Mouse (Mus musculus) embryo, embryonic 9.5 days (tissue): ENCODE results near the gene Taco1.

Experiments used
- DNase-seq: peaks from one replicate; pipeline ENCODE4 v3.0.0-alpha.2; 2017; ENCODE audit errors: extremely low spot score

The Taco1 gene

GRCm38 (mm10) chr11:106061311-106061710 is 4.5 kb upstream of the Taco1 start:
- DNase-seq, result no peak

DNA sequence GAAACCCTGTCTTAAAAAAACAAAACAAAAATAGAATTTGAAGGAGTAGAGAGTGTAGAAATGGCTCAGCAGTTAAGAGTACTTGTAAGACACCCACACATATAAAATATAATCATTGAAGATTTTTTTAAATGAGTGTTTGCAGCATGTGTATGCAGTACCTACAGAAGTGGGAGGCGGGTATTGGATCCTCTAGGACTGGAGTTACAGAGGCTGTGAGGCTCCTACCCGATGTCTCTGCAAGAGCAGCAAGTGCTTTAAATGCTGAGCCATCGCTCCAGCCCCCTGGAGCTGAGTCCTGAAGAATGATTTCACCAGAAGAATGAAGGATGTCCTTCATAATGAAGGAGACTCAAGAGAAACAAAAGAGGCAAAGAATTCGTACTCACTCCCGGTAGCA is 2.1 kb upstream of the Taco1 start:
- no peak for DNase-seq

DNA sequence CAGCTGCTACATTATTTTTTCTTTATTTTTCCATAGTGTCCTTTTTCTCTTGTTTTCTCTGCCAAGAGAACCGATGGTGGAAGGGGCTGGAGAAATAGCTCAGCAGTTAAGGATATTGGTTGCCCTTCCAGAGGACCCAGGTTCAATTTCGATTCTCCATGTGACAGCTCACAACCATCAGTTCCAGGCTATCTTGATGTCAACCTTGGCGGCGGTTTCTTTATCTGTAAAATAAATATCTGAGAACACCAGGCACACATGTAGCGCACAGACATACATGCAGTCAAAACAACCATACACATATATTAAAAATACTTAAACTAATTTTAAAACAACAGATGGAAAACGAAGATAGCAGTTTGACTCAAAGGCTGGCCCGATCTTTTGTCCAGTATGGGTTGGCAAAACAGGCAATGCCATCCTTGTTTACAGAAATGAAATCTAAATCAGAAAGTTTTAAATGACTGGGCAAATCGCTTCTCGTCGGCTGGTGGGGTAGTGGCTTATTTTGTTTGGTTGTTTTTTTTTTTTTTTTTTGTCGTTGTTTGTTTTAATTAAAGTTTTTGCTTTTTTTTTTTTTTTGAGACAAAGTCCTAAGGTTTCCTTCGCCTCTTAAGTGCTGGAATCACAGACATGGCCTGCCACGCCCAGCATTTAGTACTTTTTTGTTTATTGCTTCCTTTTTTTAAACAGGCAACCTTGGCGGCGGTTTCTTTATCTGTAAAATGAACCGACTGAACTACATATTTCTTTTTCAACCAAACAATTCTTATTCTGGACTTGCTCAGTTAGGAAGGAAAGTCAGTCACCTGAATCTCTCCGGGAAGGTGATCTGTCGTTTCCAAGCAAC is 563 bp upstream of the Taco1 start:
- no peak for DNase-seq

DNA sequence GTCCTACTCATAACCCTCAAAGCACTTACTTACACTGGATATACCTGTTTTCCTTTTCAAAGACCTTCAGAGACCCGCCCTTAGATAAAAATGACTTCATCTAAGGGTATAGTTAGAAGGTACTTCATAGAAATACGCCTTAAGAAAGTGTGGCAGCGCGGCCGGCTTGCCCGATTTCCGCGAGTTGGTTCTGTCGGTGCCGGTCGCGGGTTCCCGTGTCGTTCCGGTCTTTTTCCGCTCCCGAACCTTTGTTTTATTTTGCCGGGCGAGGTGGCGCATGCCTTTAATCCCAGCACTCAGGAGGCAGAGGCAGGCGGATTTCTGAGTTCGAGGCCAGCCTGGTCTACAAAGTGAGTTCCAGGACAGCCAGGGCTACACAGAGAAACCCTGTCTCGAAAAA is 755 bp downstream of the Taco1 start:
- peak; percentile 65 for DNase-seq

GRCm38 (mm10) chr11:106073774-106074173 is 7.9 kb downstream of the Taco1 start:
- DNase-seq, result no peak

DNA sequence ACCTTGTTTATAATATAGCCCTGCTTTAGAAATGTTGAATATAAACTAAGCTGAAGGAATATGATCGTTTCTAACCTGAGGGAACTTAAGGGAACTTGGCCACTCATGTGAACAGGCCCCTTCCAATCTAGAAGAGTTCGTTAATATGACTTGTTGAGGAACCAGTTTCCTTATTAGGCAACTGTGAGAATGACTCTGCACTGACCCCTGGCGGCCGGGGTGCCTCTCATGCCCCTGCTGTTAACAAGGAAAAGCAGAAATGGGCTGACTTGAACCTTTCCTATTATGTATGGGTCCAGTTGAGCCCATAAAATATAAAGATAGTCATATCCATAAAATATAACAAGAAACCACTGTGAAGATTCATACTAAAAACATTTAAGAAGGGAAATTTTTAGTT is 10.5 kb downstream of the Taco1 start:
- peak; percentile 75 for DNase-seq

DNA sequence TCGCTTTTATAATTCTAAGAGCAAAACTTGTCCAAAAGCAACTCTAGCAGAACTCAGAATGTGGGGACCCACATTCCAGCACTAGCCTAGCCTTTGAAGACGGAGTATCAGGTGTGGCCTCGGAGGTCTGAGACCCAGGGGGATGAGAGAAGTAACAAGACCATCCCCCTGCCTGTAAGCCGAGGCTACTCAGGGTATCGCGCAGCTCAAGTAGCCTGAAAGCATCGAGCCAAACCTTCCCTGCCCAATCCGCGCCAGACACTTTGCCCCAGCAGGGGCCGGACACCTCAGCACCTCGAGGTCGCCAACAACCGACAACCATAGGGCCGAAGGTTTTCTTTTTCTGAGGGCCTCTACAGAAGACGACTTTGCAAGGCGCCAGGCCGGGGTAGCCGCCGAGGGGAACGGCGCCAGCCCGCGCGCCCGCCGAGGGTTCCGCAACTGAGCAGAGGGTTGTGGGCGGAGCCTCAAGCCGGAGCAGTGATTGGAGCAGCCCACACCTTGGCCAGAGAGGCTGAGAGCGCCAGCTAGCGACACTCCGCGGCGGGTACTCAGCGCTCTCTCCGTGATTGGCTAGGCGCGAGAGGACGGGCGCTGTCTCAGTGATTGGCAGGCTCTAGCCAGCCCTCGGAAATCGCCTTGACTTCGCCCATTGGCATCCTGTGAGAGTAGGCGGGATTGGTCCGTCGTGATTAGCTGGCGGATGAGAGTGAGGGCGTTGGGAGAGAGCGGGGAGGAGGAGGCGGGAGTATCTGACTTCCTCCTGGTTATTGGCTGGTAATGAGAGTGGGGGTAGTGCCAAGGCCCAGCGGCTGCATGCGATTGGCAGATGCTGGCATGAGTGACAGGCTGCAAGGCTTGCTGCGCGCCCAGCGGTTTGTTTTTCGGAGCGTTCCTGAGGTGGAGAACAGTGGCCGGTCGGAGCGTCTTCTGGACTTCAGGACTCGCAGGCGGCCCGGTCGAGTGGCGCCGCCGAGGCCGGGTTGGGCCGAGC is 18.1 kb downstream of the Taco1 start, which contains the start of gene Map3k3:
Map3k3 (plus strand) TSS at position 906 of the 994 bp plus-strand sequence.
- peak; percentile 97 for DNase-seq

DNA sequence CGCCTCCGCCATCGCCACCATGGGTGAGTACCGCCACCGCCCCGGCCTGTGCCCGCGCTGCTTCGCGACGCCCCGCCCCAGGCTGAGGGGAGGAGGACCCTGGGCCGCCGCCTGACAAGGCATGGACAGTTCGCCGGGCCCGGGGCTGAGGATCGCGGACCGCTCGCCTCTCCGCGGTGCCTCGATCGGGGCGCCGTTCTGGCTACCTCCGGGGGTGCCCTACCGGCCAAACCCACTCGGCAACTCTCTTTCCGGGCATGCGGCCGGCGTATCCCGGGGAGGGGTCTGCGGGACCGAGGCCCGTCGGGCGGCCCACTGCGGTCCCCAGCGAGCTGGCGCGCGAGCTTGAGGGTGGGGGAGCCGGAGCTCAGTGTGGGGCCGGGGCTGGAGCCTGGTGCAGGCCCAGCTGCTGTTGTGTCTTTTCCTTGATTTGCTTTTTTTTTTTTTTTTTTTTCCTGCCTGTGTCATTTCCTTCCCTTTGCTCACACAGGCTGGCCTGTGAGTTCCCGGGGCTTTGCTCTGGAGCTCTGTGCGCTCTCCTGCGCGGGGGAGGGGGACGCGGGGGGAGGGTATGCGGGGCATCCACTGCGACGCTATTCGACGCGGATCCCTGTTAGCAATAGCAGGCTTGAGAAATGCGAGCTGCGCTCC is 19.2 kb downstream of the Taco1 start:
- DNase-seq, result peak; percentile 86

DNA sequence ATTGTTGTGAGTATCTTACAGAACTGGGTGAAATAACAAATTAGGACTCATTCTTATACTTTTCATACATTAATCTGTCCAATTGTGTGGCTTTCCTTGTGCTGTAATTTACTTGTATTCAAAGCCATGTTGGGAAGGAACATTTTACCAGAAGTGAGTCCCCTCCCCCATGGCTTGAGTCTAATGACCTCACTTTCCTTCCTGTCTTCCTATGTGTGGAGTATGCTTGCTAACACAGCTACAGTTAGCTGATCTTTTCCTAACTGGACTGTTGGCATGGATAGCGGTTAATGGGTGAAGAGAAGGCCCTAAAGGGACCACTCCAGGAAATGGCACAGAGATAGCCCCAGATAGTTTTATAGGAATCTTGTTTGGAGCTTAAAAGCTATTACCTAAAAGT is 32.4 kb downstream of the Taco1 start:
- DNase-seq, result no peak

DNA sequence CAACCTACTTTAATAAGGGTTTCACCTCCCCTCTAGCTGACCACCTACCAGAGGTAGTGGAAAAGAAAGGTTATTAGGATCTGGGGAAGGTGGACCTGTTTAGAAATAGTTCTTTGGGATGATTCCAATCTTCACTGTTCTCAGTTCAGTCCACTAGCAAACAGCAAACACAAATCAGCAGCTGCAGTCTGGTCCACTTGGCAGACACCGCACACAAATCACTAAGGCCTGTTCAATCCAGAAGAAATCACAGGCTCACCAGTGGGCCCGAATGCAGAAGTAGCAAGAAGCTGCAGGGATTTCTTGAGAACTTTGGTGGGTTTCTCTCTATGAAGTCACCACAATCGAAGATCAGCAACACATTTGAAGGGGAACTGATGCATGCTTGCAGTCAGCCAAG is 37.0 kb downstream of the Taco1 start:
- DNase-seq, result no peak

DNA sequence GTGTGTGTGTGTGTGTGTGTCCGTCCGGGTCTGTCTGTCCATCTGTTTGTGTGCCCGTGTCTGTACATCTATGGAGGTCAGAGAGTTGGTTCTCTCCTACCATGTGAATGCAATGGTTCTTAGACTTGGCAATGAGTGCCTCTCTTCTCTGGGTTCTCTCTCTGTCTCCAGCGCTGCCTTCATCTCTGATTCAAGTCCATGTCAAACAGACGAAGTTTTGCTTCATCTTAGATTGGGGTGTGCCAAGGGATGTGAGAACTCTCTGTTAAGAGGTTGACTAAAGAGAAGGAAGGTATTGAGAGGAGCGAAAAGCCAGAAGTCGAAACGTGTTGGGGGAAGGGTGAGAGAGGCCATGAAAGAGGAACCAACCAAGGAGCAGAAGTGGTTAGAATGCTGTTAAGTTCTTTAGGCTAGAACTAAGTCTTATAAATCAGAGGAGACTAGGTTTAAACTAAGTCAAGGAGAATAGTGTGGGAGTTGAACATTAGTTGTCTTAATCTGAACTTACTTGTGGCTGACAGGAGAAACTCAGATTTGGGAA is 40.3 kb downstream of the Taco1 start:
- no peak for DNase-seq

DNA sequence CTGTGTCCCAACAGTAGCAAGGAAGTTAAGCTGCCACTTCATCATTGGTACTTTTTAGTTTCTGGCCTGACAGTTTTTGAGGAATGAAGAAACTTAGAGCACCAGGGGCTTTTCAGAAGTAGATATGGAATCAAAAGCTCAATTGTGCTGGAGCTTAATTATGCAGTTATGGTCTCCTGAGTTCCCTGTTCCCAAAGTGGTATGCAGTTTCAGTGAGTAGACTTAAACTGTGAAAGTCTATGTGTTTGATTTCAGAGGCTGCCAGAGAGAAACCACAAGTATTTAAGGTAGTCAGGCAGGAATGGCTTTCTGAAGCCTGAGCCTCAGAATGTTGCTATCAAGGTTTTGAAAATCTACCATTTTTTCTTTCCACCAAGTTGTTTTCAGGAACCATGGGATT is 45.8 kb downstream of the Taco1 start:
- no peak for DNase-seq

GRCm38 (mm10) chr11:106122221-106122620 is 56.4 kb downstream of the Taco1 start:
- DNase-seq, result no peak

GRCm38 (mm10) chr11:106122736-106123135 is 56.9 kb downstream of the Taco1 start:
- no peak for DNase-seq
